Mouse (Mus musculus): ENCODE results near the gene Cnnm2. TPM values are rescaled to one million over a fixed set of nuclear protein-coding genes. Genes with fewer than 3 reads are reported as not detected.

The Cnnm2 gene
- total and polyA plus RNA-seq, 2 experiments from 2014 or later, result 6.2 to 16.6 TPM

- no peaks in the 10 kb centered on the region for H3K36me3 ChIP-seq (ENCODE audit: insufficient read depth)
- no peaks in the 10 kb centered on the region for H3K9me3 ChIP-seq (ENCODE audit: low read length)
- no peak overlapping the region for H3K4me2 ChIP-seq (ENCODE audit: low read depth)
- no peak for TF ChIP-seq CTCF (IDR thresholded peaks at IDR 0.05; ENCODE audit: low read depth)
- ATAC-seq, result no peak
- 76% methylated on average over 8 of the region's 8 CpGs for WGBS
- no peaks in the 10 kb centered on the region for H3K27me3 ChIP-seq (ENCODE audit: insufficient read depth, low read length)
- no peak overlapping the region for H3K4me3 ChIP-seq (ENCODE audit: low read depth, low read length)
- no peak overlapping the region for H3K9ac ChIP-seq
- H3K27ac ChIP-seq (ENCODE audit: low read depth, low read length), result no peak overlapping the region
- H3K4me1 ChIP-seq (ENCODE audit: insufficient read depth), result no peaks in the 10 kb centered on the region
- no peak for DNase-seq
Measured at GRCm38 (mm10) chr19:46791921-46792320, 30.5 kb downstream of the Cnnm2 start.

DNA sequence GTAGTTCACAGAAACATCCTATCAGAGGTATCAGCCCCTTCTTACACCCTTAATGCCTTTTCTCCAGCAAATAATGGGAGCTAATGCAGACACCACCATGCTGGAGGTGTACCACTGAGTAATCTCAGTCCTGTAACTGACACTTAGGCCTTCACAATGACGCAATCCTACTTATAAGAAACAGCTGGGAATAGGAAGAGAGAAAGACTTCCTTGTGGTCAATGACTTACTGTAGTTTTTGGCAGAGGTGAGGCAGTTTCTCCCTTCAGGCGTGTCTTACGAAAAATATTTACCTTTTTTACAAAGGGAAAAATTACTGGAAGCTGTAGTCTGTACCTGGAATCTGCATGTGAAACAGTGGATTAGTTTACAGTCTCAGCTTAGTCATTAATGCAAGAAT, 31.1 kb downstream of the Cnnm2 start:
- WGBS, result 89% methylated on average over 3 of the region's 3 CpGs

DNA sequence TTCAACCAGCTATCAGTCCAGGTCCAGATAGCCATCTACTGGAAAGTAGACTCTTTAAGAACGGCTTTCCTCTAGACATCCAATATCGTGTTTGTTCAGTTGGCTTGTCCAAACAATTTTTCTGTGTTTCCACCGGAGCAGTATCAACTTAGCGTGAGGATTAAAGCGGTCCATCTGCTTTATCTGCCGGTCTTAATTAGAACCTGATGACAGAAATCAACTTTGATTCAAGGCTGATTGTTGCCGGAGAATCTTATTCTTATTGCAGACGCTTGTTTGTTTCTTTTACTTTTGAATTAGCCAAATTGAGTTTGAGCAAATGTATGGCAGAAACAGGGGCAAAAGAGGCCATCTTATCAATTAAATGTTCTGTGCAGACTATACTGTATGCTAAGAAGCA, 32.8 kb downstream of the Cnnm2 start:
- Histone ChIP-seq H3K27ac (ENCODE audit: low read depth, low read length) (no peak overlapping the region), H3K4me2 (ENCODE audit: low read depth) (no peak overlapping the region), H3K27me3 (ENCODE audit: insufficient read depth, low read length) (no peaks in the 10 kb centered on the region), H3K36me3 (ENCODE audit: insufficient read depth) (no peaks in the 10 kb centered on the region), H3K9ac (no peak overlapping the region), H3K9me3 (ENCODE audit: low read length) (no peaks in the 10 kb centered on the region), H3K4me3 (ENCODE audit: low read depth, low read length) (no peak overlapping the region), H3K4me1 (ENCODE audit: insufficient read depth) (no peaks in the 10 kb centered on the region)
- ATAC-seq (no peak), DNase-seq (no peak)
- no peak for TF ChIP-seq CTCF (IDR thresholded peaks at IDR 0.05; ENCODE audit: low read depth)
- WGBS, result 71% methylated on average over 8 of the region's 8 CpGs

More for the DNA sequence above, 31.1 kb downstream of the Cnnm2 start:
- Histone ChIP-seq H3K27me3 (ENCODE audit: insufficient read depth, low read length) (no peaks in the 10 kb centered on the region), H3K4me3 (ENCODE audit: low read depth, low read length) (no peak overlapping the region), H3K4me2 (ENCODE audit: low read depth) (no peak overlapping the region), H3K9ac (no peak overlapping the region), H3K4me1 (ENCODE audit: insufficient read depth) (no peaks in the 10 kb centered on the region), H3K36me3 (ENCODE audit: insufficient read depth) (no peaks in the 10 kb centered on the region), H3K27ac (ENCODE audit: low read depth, low read length) (no peak overlapping the region), H3K9me3 (ENCODE audit: low read length) (no peaks in the 10 kb centered on the region)
- ATAC-seq, result no peak
- DNase-seq, result no peak
- no peak for TF ChIP-seq CTCF (IDR thresholded peaks at IDR 0.05; ENCODE audit: low read depth)

DNA sequence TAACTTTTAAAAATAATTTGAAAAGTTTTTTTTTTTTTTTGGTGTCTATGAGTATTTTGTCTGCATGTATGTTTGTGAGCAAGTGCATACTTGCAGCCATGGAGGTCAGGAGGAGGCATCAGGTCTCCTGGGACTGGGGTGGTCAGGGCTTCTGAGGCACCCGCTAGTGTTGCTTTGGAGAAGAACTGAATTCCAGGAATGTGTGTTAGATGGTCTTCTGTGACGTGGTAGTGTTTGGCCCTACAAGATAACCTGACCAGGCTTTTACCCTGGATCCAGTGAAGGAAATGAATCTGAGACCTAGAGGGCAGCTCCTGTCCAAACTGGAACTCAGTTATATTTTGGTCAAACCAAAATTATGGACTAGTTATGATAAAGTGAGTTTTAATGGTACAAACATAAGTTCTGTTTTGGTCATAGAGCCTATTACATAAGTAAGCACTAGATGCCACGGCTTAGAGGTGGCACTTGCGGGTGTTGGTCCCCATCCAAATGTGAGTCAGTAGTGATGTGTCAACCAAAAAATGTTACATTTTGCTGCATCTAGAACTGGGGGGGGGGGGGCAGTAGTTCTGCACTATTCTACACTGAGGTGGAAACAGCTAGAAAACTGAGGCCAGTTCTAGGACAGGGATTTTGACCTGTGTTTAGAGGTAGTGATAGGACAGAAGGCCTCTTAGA, 38.6 kb downstream of the Cnnm2 start:
- Histone ChIP-seq H3K9ac (no peak overlapping the region), H3K4me3 (ENCODE audit: low read depth, low read length) (no peak overlapping the region), H3K4me1 (ENCODE audit: insufficient read depth) (no peaks in the 10 kb centered on the region), H3K27me3 (ENCODE audit: insufficient read depth, low read length) (no peaks in the 10 kb centered on the region), H3K36me3 (ENCODE audit: insufficient read depth) (no peaks in the 10 kb centered on the region), H3K9me3 (ENCODE audit: low read length) (no peaks in the 10 kb centered on the region), H3K4me2 (ENCODE audit: low read depth) (no peak overlapping the region), H3K27ac (ENCODE audit: low read depth, low read length) (no peak overlapping the region)
- ATAC-seq, result no peak
- no peak for TF ChIP-seq CTCF (IDR thresholded peaks at IDR 0.05; ENCODE audit: low read depth)
- 92% methylated on average over 4 of the region's 4 CpGs for WGBS
- DNase-seq, result no peak

DNA sequence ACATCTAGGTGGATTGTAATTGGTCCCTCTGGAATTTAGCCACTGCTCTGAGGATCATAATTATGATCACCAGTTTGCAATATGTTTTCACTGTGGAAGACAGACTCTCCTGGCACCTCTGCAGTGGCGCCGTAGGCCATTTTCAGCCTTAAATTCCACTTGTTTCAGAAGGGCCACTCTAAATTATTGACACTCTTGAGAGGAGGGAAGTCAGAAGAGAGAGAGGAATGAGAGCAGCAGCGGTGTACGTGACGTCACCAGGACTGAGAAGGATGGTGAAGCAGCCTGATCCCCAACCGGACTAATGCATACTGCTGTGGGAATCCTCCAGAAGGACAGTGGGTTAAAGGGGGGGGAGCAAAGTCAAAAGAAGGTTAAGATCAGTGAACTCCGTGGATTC, 40.1 kb downstream of the Cnnm2 start:
- no peak overlapping the region for H3K9ac ChIP-seq
- no peaks in the 10 kb centered on the region for H3K27me3 ChIP-seq (ENCODE audit: insufficient read depth, low read length)
- no peak overlapping the region for H3K4me2 ChIP-seq (ENCODE audit: low read depth)
- WGBS, result 90% methylated on average over 7 of the region's 7 CpGs
- H3K4me3 ChIP-seq (ENCODE audit: low read depth, low read length), result no peak overlapping the region
- H3K27ac ChIP-seq (ENCODE audit: low read depth, low read length), result no peak overlapping the region
- TF ChIP-seq CTCF (IDR thresholded peaks at IDR 0.05; ENCODE audit: low read depth), result no peak
- no peaks in the 10 kb centered on the region for H3K36me3 ChIP-seq (ENCODE audit: insufficient read depth)
- no peaks in the 10 kb centered on the region for H3K4me1 ChIP-seq (ENCODE audit: insufficient read depth)
- no peaks in the 10 kb centered on the region for H3K9me3 ChIP-seq (ENCODE audit: low read length)
- ATAC-seq (no peak), DNase-seq (no peak)

GRCm38 (mm10) chr19:46802306-46802705, 40.9 kb downstream of the Cnnm2 start:
- H3K9me3 ChIP-seq (ENCODE audit: low read length), result no peaks in the 10 kb centered on the region
- H3K9ac ChIP-seq, result no peak overlapping the region
- DNase-seq, result no peak
- H3K4me1 ChIP-seq (ENCODE audit: insufficient read depth), result no peaks in the 10 kb centered on the region
- no peak for TF ChIP-seq CTCF (IDR thresholded peaks at IDR 0.05; ENCODE audit: low read depth)
- WGBS, result 76% methylated on average over 9 of the region's 9 CpGs
- no peaks in the 10 kb centered on the region for H3K36me3 ChIP-seq (ENCODE audit: insufficient read depth)
- no peak overlapping the region for H3K4me3 ChIP-seq (ENCODE audit: low read depth, low read length)
- H3K4me2 ChIP-seq (ENCODE audit: low read depth), result no peak overlapping the region
- no peak overlapping the region for H3K27ac ChIP-seq (ENCODE audit: low read depth, low read length)
- no peaks in the 10 kb centered on the region for H3K27me3 ChIP-seq (ENCODE audit: insufficient read depth, low read length)
- no peak for ATAC-seq

DNA sequence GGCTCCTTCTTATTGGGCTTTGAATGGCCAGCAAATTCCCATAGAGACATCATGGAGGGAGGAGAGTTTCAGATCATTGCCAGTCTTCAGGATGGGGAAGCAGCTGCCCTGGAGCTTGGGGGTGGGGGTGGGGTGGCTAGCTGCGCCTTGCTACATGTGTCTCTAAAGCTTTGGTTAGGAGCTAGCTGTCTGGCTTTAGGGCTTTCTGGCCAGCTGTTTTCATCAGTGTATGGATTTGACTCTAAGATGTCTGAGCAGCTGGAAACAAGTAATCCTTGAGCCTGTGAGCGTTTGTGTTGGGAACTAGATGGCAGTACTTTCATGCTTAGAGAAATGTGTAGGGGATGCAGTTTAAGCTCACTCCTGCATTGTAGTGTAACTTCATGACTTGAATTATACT, 42.3 kb downstream of the Cnnm2 start:
- no peaks in the 10 kb centered on the region for H3K36me3 ChIP-seq (ENCODE audit: insufficient read depth)
- H3K4me2 ChIP-seq (ENCODE audit: low read depth), result no peak overlapping the region
- no peaks in the 10 kb centered on the region for H3K9me3 ChIP-seq (ENCODE audit: low read length)
- DNase-seq (no peak), ATAC-seq (no peak)
- no peak overlapping the region for H3K9ac ChIP-seq
- H3K27me3 ChIP-seq (ENCODE audit: insufficient read depth, low read length), result no peaks in the 10 kb centered on the region
- H3K27ac ChIP-seq (ENCODE audit: low read depth, low read length), result no peak overlapping the region
- WGBS, result 75% methylated on average over 2 of the region's 2 CpGs
- no peak overlapping the region for H3K4me3 ChIP-seq (ENCODE audit: low read depth, low read length)
- no peaks in the 10 kb centered on the region for H3K4me1 ChIP-seq (ENCODE audit: insufficient read depth)
- TF ChIP-seq CTCF (IDR thresholded peaks at IDR 0.05; ENCODE audit: low read depth), result no peak
